8 mouse cellular contexts compared by ENCODE assay signal in genomic region chr2:30205629-30206357, GRCm38 (mm10). TPM values are rescaled to one million over a fixed set of nuclear protein-coding genes. Genes with fewer than 3 reads are reported as not detected.
DNase-seq lines count a peak whose midpoint lies in the region; ATAC-seq and TF ChIP-seq lines count a peak whose summit lies in the region.

Gene Kyat1 (minus strand): TSS chr2:30205847.

- DNase-seq in brain, embryonic 14.5 days (ENCODE audit: low read depth), result peak; percentile 99
- peak; percentile 98 for DNase-seq in liver, adult 2 months (ENCODE audit: extremely low read depth, low read depth, low spot score)
- DNase-seq in splenic B cell, adult 2 months (ENCODE audit: low read depth, low spot score), result peak; percentile 97

- H3K4me3 ChIP-seq in C2C12 (ENCODE audit: insufficient read depth, poor library complexity, severe bottlenecking), result peak within 1 kb of the TSS; percentile 43
- peak within 1 kb of the TSS; percentile 81 for H3K4me3 ChIP-seq in erythroblast, embryonic 14.5 days (replicated peaks)
- peak within 1 kb of the TSS; percentile 83 for H3K4me3 ChIP-seq in heart, embryonic 11.5 days (ENCODE audit: low read depth, low read length)
- H3K4me3 ChIP-seq in kidney, embryonic 16.5 days (ENCODE audit: low read length), result peak within 1 kb of the TSS; percentile 80
- H3K4me3 ChIP-seq in liver, adult 2 months (ENCODE audit: insufficient read depth, low read depth, low read length), result peak within 1 kb of the TSS; percentile 88
- peak within 1 kb of the TSS; percentile 57 for H3K4me3 ChIP-seq in myocyte

- peak within 1 kb of the TSS; percentile 75 for H3ac ChIP-seq in C2C12 (ENCODE audit: control insufficient read depth, insufficient read length, low read depth)
- peak within 1 kb of the TSS; percentile 26 for H3ac ChIP-seq in myocyte (ENCODE audit: control insufficient read depth, insufficient read length)

- H3K27me3 ChIP-seq in C2C12 (ENCODE audit: control insufficient read depth, insufficient read depth, insufficient read length), result peaks cover 3% of the 10 kb centered on the region
- no peaks in the 10 kb centered on the region for H3K27me3 ChIP-seq in erythroblast, embryonic 14.5 days (ENCODE audit: control insufficient read depth)
- H3K27me3 ChIP-seq in heart, embryonic 11.5 days (ENCODE audit: control insufficient read depth, insufficient read depth, low read length), result no peaks in the 10 kb centered on the region
- H3K27me3 ChIP-seq in kidney, embryonic 16.5 days (ENCODE audit: insufficient read depth, low read length), result no peaks in the 10 kb centered on the region
- no peaks in the 10 kb centered on the region for H3K27me3 ChIP-seq in liver, adult 2 months (ENCODE audit: control insufficient read depth, insufficient read depth, low read length)
- no peaks in the 10 kb centered on the region for H3K27me3 ChIP-seq in myocyte (ENCODE audit: control insufficient read depth, insufficient read depth, insufficient read length)
- H3K27me3 ChIP-seq in splenic B cell, adult 2 months (ENCODE audit: control insufficient read depth, insufficient read depth, low read length, poor library complexity, severe bottlenecking), result no peaks in the 10 kb centered on the region

- WGBS in heart, embryonic 11.5 days (ENCODE audit: insufficient replicate concordance), result under 1% methylated on average over 44 of the region's 44 CpGs
- under 1% methylated on average over 44 of the region's 44 CpGs for WGBS in kidney, embryonic 16.5 days
- WGBS in liver, adult 2 months, result under 1% methylated on average over 44 of the region's 44 CpGs

- peak; percentile 87 for ATAC-seq in heart, embryonic 11.5 days (replicated peaks; ENCODE audit: insufficient number of reproducible peaks, low FRiP score, low TSS enrichment)
- peak; percentile 96 for ATAC-seq in kidney, embryonic 16.5 days (ENCODE audit: low FRiP score, low TSS enrichment)

- H3K27ac ChIP-seq in heart, embryonic 11.5 days (ENCODE audit: low read depth, low read length), result peak within 1 kb of the TSS; percentile 90
- peak within 1 kb of the TSS; percentile 79 for H3K27ac ChIP-seq in kidney, embryonic 16.5 days (ENCODE audit: low read length)
- peak within 1 kb of the TSS; percentile 91 for H3K27ac ChIP-seq in liver, adult 2 months (replicated peaks; ENCODE audit: insufficient read depth, low read depth, low read length)

- peaks cover 36% of the 10 kb centered on the region for H3K4me1 ChIP-seq in erythroblast, embryonic 14.5 days (ENCODE audit: control insufficient read depth)
- peaks cover 4% of the 10 kb centered on the region for H3K4me1 ChIP-seq in heart, embryonic 11.5 days (ENCODE audit: control insufficient read depth, insufficient read depth, low read length)
- H3K4me1 ChIP-seq in kidney, embryonic 16.5 days (ENCODE audit: insufficient read depth, low read length), result peaks cover 14% of the 10 kb centered on the region
- H3K4me1 ChIP-seq in liver, adult 2 months (ENCODE audit: control insufficient read depth, insufficient read depth, low read length), result peaks cover 41% of the 10 kb centered on the region

- no peak for TF ChIP-seq CTCF in C2C12 (IDR thresholded peaks at IDR 0.05; ENCODE audit: control insufficient read depth, insufficient read depth, insufficient read length)
- TF ChIP-seq CTCF in brain, embryonic 14.5 days (IDR thresholded peaks at IDR 0.05; ENCODE audit: borderline replicate concordance, extremely low read depth, insufficient read depth, insufficient read length), result no peak
- TF ChIP-seq CTCF in liver, adult 2 months (IDR thresholded peaks at IDR 0.05; ENCODE audit: low read depth, low read length), result no peak

- H3K79me2 ChIP-seq in C2C12 (ENCODE audit: control insufficient read depth, insufficient read depth), result no peaks in the 10 kb centered on the region
- peaks cover 3% of the 10 kb centered on the region; the same call in 1 of the 2 replicates for H3K79me2 ChIP-seq in liver, adult 2 months (ENCODE audit: control insufficient read depth, insufficient read depth, low read length)
- H3K79me2 ChIP-seq in myocyte (ENCODE audit: control insufficient read depth, insufficient read depth), result no peaks in the 10 kb centered on the region

- H3K4me2 ChIP-seq in heart, embryonic 11.5 days, result peak within 1 kb of the TSS; percentile 90
- H3K4me2 ChIP-seq in kidney, embryonic 16.5 days (replicated peaks; ENCODE audit: low read depth, low read length), result peak within 1 kb of the TSS; percentile 83
- peak within 1 kb of the TSS; percentile 86 for H3K4me2 ChIP-seq in myocyte (ENCODE audit: low read depth)

- H3K9me3 ChIP-seq in erythroblast, embryonic 14.5 days (ENCODE audit: control insufficient read depth, low read length), result no peaks in the 10 kb centered on the region
- no peaks in the 10 kb centered on the region for H3K9me3 ChIP-seq in heart, embryonic 11.5 days (replicated peaks; ENCODE audit: control insufficient read depth, low read length)
- no peaks in the 10 kb centered on the region for H3K9me3 ChIP-seq in kidney, embryonic 16.5 days (ENCODE audit: low read length)

- TF ChIP-seq POLR2A in brain, embryonic 14.5 days (IDR thresholded peaks at IDR 0.05; ENCODE audit: borderline replicate concordance, extremely low read depth, insufficient read depth, insufficient read length, poor library complexity, severe bottlenecking), result peak; percentile 50; the same call in 1 of the 2 replicates
- peak; percentile 96 for TF ChIP-seq POLR2A in liver, adult 2 months (IDR thresholded peaks at IDR 0.05; ENCODE audit: extremely low read depth, insufficient read depth, low read length)
- TF ChIP-seq POLR2A in myocyte (IDR thresholded peaks at IDR 0.05; ENCODE audit: insufficient read length, low read depth), result peak; percentile 74

- H3K36me3 ChIP-seq in C2C12 (ENCODE audit: control insufficient read depth, insufficient read depth), result no peaks in the 10 kb centered on the region
- no peaks in the 10 kb centered on the region for H3K36me3 ChIP-seq in erythroblast, embryonic 14.5 days (ENCODE audit: control insufficient read depth)
- H3K36me3 ChIP-seq in heart, embryonic 11.5 days (ENCODE audit: control insufficient read depth, insufficient read depth, low read length), result no peaks in the 10 kb centered on the region
- H3K36me3 ChIP-seq in kidney, embryonic 16.5 days (ENCODE audit: insufficient read depth, low read length), result no peaks in the 10 kb centered on the region
- H3K36me3 ChIP-seq in liver, adult 2 months (ENCODE audit: control insufficient read depth, insufficient read depth, low read length), result no peaks in the 10 kb centered on the region
- no peaks in the 10 kb centered on the region for H3K36me3 ChIP-seq in myocyte (ENCODE audit: control insufficient read depth, insufficient read depth)
- no peaks in the 10 kb centered on the region for H3K36me3 ChIP-seq in splenic B cell, adult 2 months (ENCODE audit: control insufficient read depth, insufficient read depth, low read length, poor library complexity, severe bottlenecking)

- peak within 1 kb of the TSS; percentile 82 for H3K9ac ChIP-seq in heart, embryonic 11.5 days (ENCODE audit: low read depth, low read length)
- peak within 1 kb of the TSS; percentile 73 for H3K9ac ChIP-seq in kidney, embryonic 16.5 days (replicated peaks; ENCODE audit: low read length)
- H3K9ac ChIP-seq in liver, adult 2 months (ENCODE audit: low read depth, low read length), result peak within 1 kb of the TSS; percentile 93

- no peaks in the 10 kb centered on the region for H3K79me3 ChIP-seq in C2C12 (ENCODE audit: low read depth)

TF ChIP-seq in C2C12, 6 proteins besides CTCF, POLR2A, EP300 and RAD21:
- no peak for TF ChIP-seq MYOD1 (IDR thresholded peaks at IDR 0.05; ENCODE audit: control insufficient read depth, insufficient read length, low read depth)
- TF ChIP-seq USF1 (IDR thresholded peaks at IDR 0.05; ENCODE audit: low read depth), result no peak
- TF ChIP-seq FOSL1 (IDR thresholded peaks at IDR 0.05; ENCODE audit: insufficient read depth, low read length, poor library complexity, severe bottlenecking), result no peak
- TF ChIP-seq CEBPB (IDR thresholded peaks at IDR 0.05; ENCODE audit: low read depth), result no peak
- no peak for TF ChIP-seq MAX (IDR thresholded peaks at IDR 0.05)
TF ChIP-seq in C2C12: peak in this region for 0.

TF ChIP-seq in myocyte, 11 proteins besides CTCF, POLR2A, EP300 and RAD21:
- peak; percentile 43; the same call in 1 of the 2 replicates for TF ChIP-seq CEBPB (IDR thresholded peaks at IDR 0.05; ENCODE audit: insufficient read depth, poor library complexity, severe bottlenecking)
- peak; percentile 63 for TF ChIP-seq E2F4 (IDR thresholded peaks at IDR 0.05; ENCODE audit: insufficient read depth)
- TF ChIP-seq POLR2AphosphoS2 (IDR thresholded peaks at IDR 0.05; ENCODE audit: insufficient read length, low read depth), result peak; percentile 49
- TF ChIP-seq MYOD1 (IDR thresholded peaks at IDR 0.05; ENCODE audit: control insufficient read depth in 1 of 3, insufficient read length in 2 of 3, low read depth in 2 of 3), result no peak
- peak; percentile 92 for TF ChIP-seq SRF (IDR thresholded peaks at IDR 0.05; ENCODE audit: control insufficient read depth, insufficient read length, low read depth)

RNA-seq across cellular contexts. Expression of gene Kyat1, which starts in this region (rescaled TPM):
- 2.7 TPM for polyA plus RNA-seq in C2C12 (2012; fragmentation: generic; extraction: Trizol)
- polyA plus RNA-seq in brain, embryonic 14.5 days (2012; rRNA removed), result 30.0 and 42.9 TPM in 2 replicates
- 0.34 and 0.45 TPM in 2 replicates for polyA plus RNA-seq in erythroblast, embryonic 14.5 days (2012)
- polyA plus RNA-seq in heart, embryonic 11.5 days (2014; fragmentation: Nextera tagmentation; extraction: Ambion mirVana), result 13.6 and 15.5 TPM in 2 replicates
- 12.0 and 13.4 TPM in 2 replicates for polyA plus RNA-seq in kidney, embryonic 16.5 days (2015; fragmentation: Nextera tagmentation; extraction: Ambion mirVana)
- total RNA-seq in liver, adult 2 months (2014; rRNA removed), result 169 and 184 TPM in 2 replicates
- polyA plus RNA-seq in liver, adult 2 months (2012; rRNA removed), result 267 and 378 TPM in 2 replicates
- 11.3 TPM for polyA plus RNA-seq in myocyte (2012; fragmentation: generic; extraction: Trizol)

Comparison
In these comparisons a context has a peak if more than half of its experiments do, and no peak if none do; other contexts are left out.
1. Peak in every context shown above with its lines: DNase-seq, ATAC-seq, H3K4me3 ChIP-seq and H3K27ac ChIP-seq.